Mouse (Mus musculus): ENCODE measurements around the gene Lrrk2. TPM values are rescaled to one million over a fixed set of nuclear protein-coding genes. Genes with fewer than 3 reads are reported as not detected.

The Lrrk2 gene
- polyA plus RNA-seq, 1 experiment: 14.7 TPM

DNA sequence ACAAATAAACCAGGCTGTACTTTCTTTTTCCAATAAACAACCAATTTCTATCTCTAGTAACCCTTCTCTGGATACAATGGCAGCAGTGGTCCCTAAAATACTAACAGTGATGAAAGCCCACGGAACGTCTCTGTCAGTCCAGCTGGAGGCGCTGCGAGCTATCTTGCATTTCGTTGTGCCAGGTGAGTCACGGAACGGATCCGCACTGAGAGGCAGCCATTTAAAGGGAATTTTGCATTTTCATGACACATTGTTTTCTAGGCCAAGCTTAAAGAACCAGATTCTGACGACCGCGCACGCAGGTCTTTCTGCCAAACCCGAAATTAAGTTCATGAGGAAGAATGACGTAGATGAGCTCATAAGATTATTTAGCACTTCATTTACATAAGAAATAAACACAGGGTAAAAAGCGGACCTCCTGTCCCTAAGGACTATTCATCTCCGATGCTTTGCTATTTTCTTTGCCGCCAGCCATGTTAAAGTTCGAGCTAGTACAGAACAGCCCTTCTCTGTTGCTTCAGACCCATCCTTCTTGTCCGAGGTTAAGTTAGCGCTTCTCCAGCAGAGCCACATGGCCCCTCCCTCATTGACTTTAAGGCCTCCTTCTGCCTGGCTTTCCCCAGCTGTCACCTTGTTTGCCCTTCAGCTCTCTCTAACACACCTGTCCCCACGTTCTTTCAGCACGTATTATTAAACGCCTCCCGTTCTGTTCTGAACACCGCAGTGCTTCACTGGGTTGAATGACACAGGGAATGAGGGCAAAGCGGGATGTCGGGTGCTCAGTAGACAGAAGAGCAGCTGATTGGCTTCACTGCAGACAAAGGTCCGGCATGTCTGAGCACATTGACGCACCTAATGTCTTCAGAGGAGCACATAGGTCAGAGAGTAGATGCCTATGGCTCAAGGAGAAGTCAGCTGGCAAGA is 36.5 kb downstream of the Lrrk2 start:
- 67% methylated on average over 29 of the region's 29 CpGs for WGBS
- DNase-seq: no peak
- Histone ChIP-seq H3K4me3 (replicated peaks; ENCODE audit: extremely low read depth, low read depth, low read length) (no peak overlapping the region), H3K4me1 (ENCODE audit: control insufficient read depth, insufficient read depth, low read length) (no peaks in the 10 kb centered on the region)
- TF ChIP-seq POLR2A (IDR thresholded peaks at IDR 0.05; ENCODE audit: borderline replicate concordance, extremely low read depth, low read depth, low read length) (no peak), CTCF (IDR thresholded peaks at IDR 0.05; ENCODE audit: insufficient read depth, low read length) (no peak)

DNA sequence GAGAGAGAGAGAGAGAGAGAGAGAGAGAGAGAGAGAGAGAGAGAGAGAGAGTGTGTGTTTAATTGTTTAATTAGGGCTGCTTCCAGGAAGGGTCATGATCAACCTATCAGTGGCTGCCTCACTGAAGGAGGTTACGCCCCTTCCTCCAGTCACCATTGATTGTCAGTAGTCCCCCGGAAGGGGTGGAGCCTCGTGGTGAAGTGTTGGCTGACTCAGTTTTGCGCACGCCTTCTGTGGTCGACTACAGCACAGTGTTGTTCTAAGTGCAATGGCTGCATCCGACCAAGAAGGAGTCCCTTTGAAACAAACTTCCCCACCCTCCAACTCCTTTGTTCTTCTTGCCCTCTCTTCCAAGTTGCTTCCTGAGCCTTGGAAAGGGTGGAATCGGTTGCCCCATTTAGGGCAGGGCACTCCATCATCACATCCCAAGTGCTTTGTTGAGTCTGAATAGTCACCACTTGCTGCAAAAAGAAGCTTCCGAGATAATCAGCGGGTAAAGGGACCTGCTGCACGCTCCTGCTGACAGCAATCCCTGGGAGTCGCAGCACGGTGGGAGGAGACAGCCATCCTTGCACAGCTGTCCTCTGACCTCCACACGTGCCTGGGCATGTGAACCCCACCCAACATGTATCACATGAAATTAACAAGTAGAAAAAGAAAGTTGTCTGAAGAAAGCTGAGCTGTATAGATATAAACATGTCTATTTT is 62.4 kb downstream of the Lrrk2 start:
- TF ChIP-seq POLR2A (IDR thresholded peaks at IDR 0.05; ENCODE audit: borderline replicate concordance, extremely low read depth, low read depth, low read length) (no peak), CTCF (IDR thresholded peaks at IDR 0.05; ENCODE audit: insufficient read depth, low read length) (no peak)
- no peak for DNase-seq
- H3K4me3 ChIP-seq (replicated peaks; ENCODE audit: extremely low read depth, low read depth, low read length): no peak overlapping the region
- H3K4me1 ChIP-seq (ENCODE audit: control insufficient read depth, insufficient read depth, low read length): no peaks in the 10 kb centered on the region
- 79% methylated on average over 14 of the region's 14 CpGs for WGBS

DNA sequence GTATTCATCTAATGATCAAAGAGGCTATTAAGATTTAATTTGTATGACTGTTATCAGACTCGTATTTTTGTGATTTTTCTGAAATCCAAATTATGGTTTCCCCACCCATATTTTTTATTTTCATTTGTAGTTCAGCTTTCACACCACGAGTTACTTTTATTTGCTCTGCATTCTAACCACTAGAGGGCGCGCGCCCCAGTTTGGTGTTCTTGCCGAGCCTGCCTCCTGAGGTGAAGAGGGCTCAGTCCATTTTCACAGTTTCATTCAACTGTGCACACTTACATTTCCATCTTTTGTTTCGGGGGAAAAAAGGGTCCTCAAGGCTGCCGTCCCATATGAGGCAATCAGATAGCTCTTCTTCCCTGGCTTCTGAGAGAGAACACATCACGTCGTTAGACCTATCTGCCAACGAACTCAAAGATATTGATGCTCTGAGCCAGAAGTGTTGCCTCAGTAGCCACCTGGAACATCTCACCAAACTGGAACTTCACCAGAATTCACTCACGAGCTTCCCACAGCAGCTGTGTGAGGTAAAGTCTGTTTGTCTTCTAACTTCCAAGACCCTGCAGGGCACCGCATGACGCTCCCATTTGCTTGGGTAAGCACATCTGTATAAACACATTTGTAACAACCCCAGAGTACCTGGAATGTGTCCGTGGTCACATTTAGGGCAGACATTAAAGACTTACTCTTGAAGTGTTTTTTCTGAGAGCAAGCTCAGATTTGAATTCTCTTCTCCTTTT is 64.0 kb downstream of the Lrrk2 start:
- Histone ChIP-seq H3K4me3 (replicated peaks; ENCODE audit: extremely low read depth, low read depth, low read length) (no peak overlapping the region), H3K4me1 (ENCODE audit: control insufficient read depth, insufficient read depth, low read length) (no peaks in the 10 kb centered on the region)
- 43% methylated on average over 15 of the region's 15 CpGs for WGBS
- DNase-seq: peak; percentile 52
- no peak for TF ChIP-seq POLR2A (IDR thresholded peaks at IDR 0.05; ENCODE audit: borderline replicate concordance, extremely low read depth, low read depth, low read length)
- TF ChIP-seq CTCF (IDR thresholded peaks at IDR 0.05; ENCODE audit: insufficient read depth, low read length): peak; percentile 63

DNA sequence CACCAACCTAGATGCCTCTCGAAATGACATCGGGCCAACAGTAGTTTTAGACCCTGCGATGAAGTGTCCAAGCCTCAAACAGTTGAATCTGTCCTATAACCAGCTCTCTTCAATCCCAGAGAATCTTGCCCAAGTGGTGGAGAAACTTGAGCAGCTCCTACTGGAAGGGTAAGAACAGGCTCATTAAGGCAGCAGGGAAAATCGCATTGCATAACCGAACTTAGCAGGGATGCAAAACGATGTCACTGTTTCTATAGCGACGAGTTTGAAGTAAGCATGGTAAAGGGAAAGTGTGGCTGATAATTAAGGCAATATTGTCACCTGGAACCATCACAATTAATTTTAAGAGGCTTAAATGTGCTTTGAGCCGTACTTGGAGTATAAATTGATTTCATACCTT is 65.8 kb downstream of the Lrrk2 start:
- 83% methylated on average over 9 of the region's 9 CpGs for WGBS
- TF ChIP-seq CTCF (IDR thresholded peaks at IDR 0.05; ENCODE audit: insufficient read depth, low read length) (no peak), POLR2A (IDR thresholded peaks at IDR 0.05; ENCODE audit: borderline replicate concordance, extremely low read depth, low read depth, low read length) (no peak)
- Histone ChIP-seq H3K4me3 (replicated peaks; ENCODE audit: extremely low read depth, low read depth, low read length) (no peak overlapping the region), H3K4me1 (ENCODE audit: control insufficient read depth, insufficient read depth, low read length) (no peaks in the 10 kb centered on the region)
- no peak for DNase-seq

DNA sequence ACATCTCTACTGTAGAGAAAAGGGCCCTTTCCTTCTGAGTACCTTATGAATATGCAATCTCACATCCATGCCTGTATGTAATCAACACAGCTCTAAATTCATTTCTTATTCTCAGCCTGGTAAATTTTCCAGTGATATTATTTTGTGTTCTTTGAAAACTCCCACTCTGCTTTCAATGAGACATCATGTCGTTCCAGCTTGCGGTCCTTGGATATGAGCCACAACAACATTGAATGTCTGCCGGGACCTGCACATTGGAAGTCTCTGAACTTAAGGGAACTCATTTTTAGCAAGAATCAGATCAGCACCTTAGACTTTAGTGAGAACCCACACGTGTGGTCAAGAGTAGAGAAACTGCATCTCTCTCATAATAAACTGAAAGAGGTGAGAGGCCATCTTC is 72.5 kb downstream of the Lrrk2 start:
- no peaks in the 10 kb centered on the region for H3K4me1 ChIP-seq (ENCODE audit: control insufficient read depth, insufficient read depth, low read length)
- TF ChIP-seq CTCF (IDR thresholded peaks at IDR 0.05; ENCODE audit: insufficient read depth, low read length) (no peak), POLR2A (IDR thresholded peaks at IDR 0.05; ENCODE audit: borderline replicate concordance, extremely low read depth, low read depth, low read length) (no peak)
- H3K4me3 ChIP-seq (replicated peaks; ENCODE audit: extremely low read depth, low read depth, low read length): no peak overlapping the region
- 81% methylated on average over 4 of the region's 4 CpGs for WGBS
- DNase-seq: no peak

DNA sequence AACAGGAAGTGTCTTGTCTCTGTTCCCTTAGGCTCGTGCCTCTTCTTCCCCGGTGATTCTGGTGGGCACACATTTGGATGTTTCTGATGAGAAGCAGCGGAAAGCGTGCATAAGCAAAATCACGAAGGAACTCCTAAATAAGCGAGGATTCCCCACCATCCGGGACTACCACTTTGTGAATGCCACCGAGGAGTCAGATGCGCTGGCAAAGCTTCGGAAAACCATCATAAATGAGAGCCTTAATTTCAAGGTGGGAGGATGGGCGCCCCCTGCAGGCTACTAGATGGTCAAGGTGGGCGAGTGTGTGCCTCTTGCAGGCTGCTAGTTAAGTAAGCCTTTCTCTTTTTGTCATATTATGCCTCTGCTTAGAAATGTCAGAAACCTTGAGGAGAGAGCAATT is 79.1 kb downstream of the Lrrk2 start:
- H3K4me1 ChIP-seq (ENCODE audit: control insufficient read depth, insufficient read depth, low read length): no peaks in the 10 kb centered on the region
- TF ChIP-seq CTCF (IDR thresholded peaks at IDR 0.05; ENCODE audit: insufficient read depth, low read length) (peak; percentile 44), POLR2A (IDR thresholded peaks at IDR 0.05; ENCODE audit: borderline replicate concordance, extremely low read depth, low read depth, low read length) (no peak)
- no peak overlapping the region for H3K4me3 ChIP-seq (replicated peaks; ENCODE audit: extremely low read depth, low read depth, low read length)
- DNase-seq: peak; percentile 10
- 68% methylated on average over 12 of the region's 12 CpGs for WGBS

DNA sequence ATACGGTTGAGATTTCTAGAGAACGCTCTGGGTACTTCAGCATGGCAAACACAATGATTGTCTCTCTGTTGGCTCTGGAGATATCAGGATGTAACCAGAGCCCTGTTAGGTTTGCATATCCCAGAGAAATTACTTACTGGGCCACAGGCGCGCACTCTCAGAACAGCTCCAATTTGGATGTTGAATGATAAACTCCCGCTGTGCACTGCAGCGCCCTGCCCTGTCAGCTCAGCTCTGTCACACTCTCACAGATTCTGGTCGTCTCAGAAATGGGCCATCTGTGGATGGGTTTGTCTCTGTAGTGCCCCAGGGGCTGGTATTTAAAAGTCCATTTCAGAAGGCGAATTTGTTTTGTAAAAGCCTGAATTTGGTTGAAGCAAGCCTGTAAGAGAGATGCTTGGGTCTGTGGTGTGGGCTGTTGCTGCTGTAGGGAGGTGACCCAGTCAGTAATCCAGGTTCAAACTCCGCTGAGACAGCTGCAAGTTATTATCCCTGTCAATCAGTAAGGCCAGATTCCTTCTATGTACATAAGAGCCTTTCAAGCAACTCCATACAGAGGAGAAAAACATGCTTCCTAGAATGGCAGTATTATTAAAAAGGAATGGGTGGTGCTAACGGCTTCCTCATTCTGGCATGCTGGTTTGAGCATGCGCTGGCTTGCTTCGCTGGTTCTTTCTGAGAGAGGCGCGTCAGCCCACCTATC is 80.6 kb downstream of the Lrrk2 start:
- H3K4me1 ChIP-seq (ENCODE audit: control insufficient read depth, insufficient read depth, low read length): no peaks in the 10 kb centered on the region
- 82% methylated on average over 14 of the region's 14 CpGs for whole genome bisulfite sequencing

DNA sequence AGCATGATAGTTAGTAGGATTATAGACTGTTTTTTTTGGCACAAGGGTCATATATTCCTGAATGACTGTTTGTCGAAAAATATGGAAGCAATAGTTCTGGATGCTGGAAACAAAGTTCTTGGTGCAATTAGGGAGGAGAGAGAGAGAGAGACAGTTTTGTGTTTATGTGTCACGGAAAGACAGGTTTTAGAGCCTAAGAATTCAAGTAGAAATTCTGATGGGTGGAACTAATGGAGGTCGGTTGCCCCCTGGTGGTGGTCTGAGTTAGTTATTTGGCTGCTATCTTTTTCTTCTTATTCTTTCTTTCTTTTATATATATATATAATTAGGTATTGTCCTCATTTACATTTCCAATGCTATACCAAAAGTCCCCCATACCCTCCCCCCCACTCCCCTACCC is 81.6 kb downstream of the Lrrk2 start:
- Histone ChIP-seq H3K4me1 (ENCODE audit: control insufficient read depth, insufficient read depth, low read length) (no peaks in the 10 kb centered on the region), H3K4me3 (replicated peaks; ENCODE audit: extremely low read depth, low read depth, low read length) (no peak overlapping the region)
- DNase-seq: peak; percentile 24
- 22% methylated on average over 3 of the region's 3 CpGs for WGBS
- TF ChIP-seq CTCF (IDR thresholded peaks at IDR 0.05; ENCODE audit: insufficient read depth, low read length) (no peak), POLR2A (IDR thresholded peaks at IDR 0.05; ENCODE audit: borderline replicate concordance, extremely low read depth, low read depth, low read length) (no peak)

More for the DNA sequence above, 80.6 kb downstream of the Lrrk2 start:
- H3K4me3 ChIP-seq (replicated peaks; ENCODE audit: extremely low read depth, low read depth, low read length): no peak overlapping the region
- no peak for DNase-seq
- TF ChIP-seq POLR2A (IDR thresholded peaks at IDR 0.05; ENCODE audit: borderline replicate concordance, extremely low read depth, low read depth, low read length) (no peak), CTCF (IDR thresholded peaks at IDR 0.05; ENCODE audit: insufficient read depth, low read length) (no peak)

DNA sequence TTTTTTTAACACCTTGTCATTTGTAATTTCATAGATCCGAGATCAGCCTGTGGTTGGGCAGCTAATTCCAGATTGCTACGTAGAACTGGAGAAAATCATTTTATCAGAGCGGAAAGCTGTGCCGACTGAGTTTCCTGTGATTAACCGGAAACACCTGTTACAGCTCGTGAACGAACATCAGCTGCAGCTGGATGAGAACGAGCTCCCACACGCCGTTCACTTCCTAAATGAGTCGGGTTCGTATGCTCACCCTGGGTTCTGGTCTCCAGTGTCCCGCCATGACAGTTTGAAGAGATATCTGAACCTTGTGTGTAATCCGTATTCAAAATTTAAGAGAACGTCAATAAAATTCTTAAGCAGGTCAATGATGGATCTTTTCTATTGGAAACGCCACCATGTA is 82.8 kb downstream of the Lrrk2 start:
- H3K4me3 ChIP-seq (replicated peaks; ENCODE audit: extremely low read depth, low read depth, low read length): no peak overlapping the region
- TF ChIP-seq POLR2A (IDR thresholded peaks at IDR 0.05; ENCODE audit: borderline replicate concordance, extremely low read depth, low read depth, low read length) (no peak), CTCF (IDR thresholded peaks at IDR 0.05; ENCODE audit: insufficient read depth, low read length) (no peak)
- 86% methylated on average over 16 of the region's 16 CpGs for WGBS
- no peak for DNase-seq
- no peaks in the 10 kb centered on the region for H3K4me1 ChIP-seq (ENCODE audit: control insufficient read depth, insufficient read depth, low read length)

Measured in lung, adult 2 months (tissue).